Mouse (Mus musculus) mouse embryonic stem cell (cell line): Measurements from ENCODE around the gene Atp11a.

ENCODE experiments used
- in situ Hi-C, 2 experiments: fragments of 300-500 bp; cut with MboI; formaldehyde crosslinking; loops; 1 replicate in 1 of 2; 3 replicates in 1 of 2; pipeline ENCODE4 v1.14.3; 2019 to 2020; ENCODE audit warnings: low sequenced_read_pairs in 2 of 2, low pct_unique_long_range_greater_than_20kb in 1 of 2, mixed read lengths in 1 of 2; ENCODE audit not compliant: unreplicated experiment in 1 of 2

Atp11a gene

DNA sequence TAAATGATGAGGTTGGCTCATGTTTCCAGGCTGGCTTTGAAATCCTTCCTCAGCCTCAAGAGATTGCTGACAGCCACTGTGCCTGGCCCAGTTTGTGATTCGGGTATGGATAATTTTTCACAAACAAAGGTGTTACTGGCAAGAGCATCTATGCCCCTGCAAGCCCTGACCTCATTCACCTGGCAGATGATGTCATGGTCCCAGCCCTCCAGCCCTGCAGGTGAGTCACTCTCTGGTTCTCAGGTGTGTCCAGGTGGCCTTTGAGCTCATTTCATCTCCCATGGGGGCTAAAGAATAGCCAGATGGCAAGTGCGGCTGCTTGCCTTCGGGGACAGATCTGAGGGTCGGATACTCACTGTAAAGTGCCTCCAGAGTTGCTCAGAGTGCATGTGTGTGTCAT is 8.2 kb downstream of the Atp11a start:
- in situ Hi-C loops, result no loop called here

DNA sequence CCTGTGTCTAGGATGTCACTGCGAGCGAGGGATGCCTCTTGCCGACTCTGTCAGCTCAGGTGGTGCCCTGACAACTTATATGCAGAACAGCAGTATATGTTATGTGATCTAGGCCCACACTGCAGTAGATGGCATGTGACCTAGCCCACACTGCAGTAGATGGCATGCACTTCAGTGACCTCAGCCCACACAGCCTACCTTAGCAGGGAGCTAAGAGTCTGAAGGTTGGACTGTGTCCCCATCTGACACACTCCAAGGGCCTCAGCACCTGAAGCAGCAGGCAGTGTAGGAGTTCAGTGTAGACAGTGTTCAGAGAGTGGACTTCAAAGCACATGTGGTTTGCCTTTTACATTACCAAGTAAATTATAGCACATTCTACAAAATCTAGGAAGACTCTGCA is 10.4 kb downstream of the Atp11a start:
- in situ Hi-C loops, result no loop called here

DNA sequence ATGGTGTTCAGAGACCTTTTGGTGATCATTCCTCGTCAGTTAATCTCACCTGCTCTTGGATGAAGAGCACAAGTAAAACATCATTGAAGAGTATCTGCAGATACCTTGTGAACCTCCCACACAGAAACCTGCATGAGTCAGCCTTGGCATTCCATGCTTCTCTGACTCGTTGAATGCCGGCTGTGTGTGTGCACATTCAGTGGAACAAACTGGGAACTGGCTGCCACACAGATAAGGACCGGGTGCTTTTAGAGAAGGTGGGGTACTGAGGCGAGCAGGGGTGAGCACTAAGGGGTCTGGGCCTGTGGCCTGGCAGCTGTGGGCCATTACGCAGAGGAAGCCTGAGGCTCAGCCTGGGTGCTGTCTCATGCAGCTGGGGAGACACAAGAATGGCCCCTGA is 11.9 kb downstream of the Atp11a start:
- in situ Hi-C loops, result no loop called here

DNA sequence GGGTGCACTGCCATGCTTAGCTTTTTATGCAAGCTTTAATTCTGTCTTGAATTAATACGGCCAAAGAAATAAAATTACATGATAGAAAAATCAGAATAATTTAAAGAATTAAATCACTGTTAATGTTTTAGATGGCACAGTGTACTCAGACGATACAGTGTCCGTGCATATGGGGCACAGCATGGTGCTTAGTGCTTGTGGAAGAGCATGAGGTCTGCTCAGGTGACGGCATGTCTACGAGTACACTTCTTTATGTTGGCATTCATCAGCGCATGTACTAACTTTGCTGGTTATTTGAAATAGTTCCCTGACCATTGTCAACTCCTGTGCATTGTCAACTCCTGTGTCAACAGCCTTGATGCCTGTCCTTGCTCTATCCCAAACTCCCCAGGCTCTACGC is 12.5 kb downstream of the Atp11a start:
- in situ Hi-C loops, result no loop called here

DNA sequence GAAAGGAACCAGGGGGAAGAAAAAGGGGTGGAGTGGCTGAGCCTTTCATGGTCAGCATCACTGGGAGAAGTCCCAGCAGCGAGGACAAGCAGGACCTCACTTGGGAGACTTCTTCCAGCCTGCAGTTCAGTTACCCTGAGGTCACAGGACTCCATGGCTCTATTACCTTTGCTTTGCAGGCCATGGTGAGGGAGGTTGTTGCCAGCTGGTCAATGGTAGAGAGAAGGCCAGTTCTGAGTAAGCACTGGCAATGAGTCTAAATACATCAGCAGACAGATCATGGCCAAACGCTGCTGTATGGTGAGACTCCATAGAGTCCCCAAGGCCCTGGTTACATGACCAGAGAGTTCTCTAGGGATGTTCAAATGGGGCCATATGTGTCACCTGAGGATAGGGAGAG is 15.5 kb downstream of the Atp11a start:
- in situ Hi-C loops, result no loop called here

DNA sequence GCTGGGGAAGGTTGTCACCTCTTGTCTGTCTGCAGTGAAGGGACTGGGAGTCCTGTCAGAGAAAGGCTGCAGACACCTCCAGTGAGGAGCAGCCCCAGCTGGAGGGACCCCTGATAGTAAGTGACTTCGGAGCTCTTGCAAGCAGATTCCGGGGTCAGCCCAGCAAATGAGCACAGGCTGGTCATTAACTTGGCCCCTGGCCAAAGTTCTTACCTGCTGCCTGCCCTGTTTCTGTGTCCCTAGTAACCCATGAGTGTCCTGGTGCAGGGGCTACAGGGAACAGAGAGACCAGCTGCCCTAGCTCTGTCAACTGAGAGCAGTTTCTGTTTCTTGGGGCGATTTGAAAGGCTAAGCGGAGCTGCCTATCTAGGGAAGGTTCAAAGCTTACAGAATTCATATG is 17.1 kb downstream of the Atp11a start:
- in situ Hi-C loops, result no loop called here

DNA sequence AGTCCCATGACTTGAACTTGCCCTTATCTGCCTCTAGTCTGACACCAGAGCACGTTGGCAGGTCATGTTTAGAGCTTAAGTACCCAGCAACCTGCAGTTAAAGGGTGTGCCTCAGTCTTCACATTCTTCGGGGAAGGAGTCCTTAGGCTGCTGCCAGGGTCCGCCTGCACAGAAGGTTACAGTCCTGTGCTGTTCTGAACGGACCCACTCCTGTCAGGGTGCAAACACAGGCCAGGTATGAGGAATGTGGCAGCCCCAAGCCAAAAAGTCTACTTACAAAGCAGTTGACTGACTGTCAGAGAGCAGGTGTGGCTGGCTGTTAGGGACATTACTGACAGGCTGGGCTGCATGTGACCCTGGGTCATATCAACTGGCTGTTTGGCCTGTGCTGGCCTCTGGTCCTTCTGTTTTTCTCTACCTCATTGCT is 18.1 kb downstream of the Atp11a start:
- in situ Hi-C loops, result no loop called here

DNA sequence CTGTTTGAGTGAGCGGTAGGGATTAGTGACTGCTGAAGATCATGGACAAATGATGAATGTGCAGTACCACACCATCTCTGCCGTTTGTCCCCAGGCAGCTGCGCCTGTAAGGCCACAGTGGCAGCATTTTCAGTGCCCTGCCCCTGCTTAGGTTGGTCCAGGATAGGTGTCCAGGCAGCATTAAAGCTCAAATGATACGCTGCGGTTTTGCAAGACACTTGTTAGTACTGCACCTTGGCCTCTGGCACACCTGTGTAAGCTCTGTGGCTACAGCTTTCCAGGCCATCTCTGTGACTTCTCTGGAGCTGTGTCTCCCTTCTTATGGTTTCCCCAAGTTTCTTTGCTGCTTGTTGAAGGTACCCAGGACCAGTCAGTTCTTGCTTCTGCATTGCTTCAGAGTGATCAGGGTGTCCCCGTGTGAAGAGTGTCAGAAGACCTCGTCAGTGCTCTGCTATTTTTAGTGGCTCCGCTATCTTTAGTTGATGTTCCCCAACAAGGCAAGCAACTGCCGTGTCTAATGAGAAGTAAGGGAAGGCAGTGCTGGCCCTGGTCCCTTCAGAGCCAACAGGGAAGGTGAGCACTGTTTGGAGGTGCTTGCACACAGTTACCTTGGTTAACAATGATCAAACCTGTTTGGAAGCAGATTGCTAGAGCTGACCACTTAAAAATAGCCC is 18.6 kb downstream of the Atp11a start:
- in situ Hi-C loops, result no loop called here

DNA sequence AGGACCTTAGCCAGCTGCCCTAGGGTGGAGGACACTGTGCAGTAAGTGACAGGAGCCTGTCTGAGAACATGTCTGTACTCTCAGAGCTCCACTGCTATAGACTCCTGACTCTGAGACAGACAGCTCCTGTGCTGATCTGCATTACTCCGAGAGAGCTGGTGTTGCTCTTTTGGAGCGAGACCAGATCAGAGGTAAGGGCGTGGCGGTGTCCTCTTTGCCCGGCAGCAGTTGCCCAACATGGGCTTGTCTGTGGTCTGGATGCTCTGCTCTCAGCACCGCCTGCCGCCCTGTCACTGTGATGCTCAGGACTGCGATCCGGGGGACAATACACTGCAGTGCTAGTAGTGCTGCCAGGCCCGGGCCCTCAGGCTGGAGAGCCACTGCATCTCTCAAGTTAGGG is 19.4 kb downstream of the Atp11a start:
- in situ Hi-C loops, result no loop called here

DNA sequence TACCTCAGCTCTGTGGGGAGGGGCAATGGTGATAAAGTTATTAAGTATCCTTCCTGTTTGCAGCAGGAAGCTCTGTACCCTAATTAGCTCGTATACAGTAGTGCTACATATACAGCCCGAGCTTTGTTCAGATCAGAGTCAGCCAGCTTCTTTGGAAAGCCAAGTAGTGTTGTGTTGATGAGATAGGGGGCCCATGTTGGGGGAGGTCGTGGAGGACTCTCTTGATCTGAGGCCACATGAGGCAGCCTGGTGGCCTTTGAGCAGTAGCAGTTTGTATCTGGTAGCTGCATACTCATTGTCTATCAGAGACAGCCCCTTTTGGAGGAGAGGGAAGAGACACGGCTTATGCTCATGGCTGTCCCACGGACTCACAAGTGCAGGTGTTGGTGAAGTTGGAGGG is 20.4 kb downstream of the Atp11a start:
- in situ Hi-C loops, result no loop called here

DNA sequence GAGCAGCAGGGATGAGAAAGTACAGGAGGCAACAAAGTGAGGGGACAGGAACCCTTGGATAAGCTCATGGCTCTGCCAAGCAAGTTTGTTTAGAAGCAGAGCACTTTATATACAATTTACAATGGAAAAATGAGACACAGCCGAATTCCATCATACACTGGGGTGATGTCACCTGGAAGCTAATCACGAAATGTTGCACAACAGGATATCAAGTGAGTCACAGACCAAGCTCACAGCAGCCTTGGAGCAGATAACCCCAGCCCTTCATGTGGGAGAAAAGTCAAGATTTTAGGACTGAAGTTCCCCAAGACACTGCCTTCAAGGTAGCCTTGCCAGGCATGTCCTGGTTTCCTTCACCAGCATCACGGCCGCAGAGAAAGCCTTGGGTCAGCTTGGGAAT is 22.7 kb downstream of the Atp11a start:
- in situ Hi-C loops, result no loop called here

DNA sequence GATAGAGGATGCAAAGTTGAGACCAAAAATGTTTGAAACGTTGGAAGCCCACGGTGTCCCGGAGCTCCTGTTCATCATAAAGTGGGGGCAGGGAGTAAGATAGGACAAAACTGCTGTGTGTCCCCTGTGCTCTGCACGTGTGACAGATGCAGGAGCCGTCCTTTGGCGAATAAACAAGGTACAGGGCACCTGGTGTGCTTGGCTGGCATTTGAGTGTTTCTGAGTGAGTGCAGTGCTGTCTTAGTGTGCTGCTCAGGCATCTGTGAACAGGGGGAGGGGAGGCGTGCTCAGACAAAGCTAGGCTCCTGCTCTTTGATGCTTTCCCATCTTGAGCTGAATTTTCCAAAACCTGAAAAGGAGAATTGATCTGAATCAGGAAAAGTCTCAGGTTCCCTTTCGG is 28.7 kb downstream of the Atp11a start:
- in situ Hi-C loops, result no loop called here

DNA sequence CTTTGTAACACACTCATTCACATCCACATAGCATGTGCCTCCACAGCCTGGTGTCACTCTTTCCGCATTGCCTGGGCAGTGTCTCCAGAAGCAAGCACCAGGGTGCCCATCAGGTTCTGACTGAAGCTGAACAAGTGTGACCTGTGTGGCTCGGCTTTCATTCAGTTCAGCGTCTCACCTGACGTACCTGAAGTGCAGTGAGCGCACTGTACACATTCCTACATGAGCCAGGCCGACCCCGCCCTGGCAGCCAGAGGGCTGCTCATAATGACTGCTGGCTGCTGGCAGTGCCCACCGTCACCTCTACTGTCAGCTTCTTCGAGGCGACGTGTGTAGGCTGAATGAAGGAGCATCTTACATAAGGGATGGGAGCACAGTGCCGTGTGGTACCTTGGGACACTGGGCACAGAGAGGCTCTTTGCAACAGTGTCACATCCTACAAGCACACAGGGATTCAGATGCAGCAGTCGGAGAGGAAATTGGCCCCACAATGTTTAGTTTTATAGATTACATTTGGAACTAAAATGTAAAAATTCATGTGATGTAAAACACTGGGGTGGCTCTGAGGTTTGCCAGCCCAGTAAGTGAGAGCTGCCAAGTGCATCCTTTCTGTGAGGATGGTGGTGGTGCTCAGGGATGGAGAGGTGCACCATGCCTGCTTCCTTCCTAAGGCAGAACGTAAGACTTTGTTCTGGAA is 29.6 kb downstream of the Atp11a start:
- in situ Hi-C loops, result no loop called here

DNA sequence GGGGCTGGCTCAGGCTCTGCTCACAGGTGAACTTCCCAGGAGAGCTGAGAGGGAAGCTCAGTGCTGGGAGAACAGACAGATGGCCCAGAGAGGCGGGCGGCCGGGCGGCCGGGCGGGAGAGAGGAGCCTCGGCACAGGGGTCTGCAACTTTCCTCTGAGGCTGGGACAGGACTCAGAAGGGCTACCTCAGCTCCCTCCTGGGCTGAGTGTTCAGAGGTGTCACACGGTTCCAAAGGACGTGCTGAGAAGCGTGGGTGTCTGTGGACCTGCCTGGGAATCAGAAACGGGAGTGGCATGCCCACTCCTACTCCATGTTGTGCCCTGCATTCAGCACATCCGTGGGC is 30.1 kb downstream of the Atp11a start:
- in situ Hi-C loops, result no loop called here

DNA sequence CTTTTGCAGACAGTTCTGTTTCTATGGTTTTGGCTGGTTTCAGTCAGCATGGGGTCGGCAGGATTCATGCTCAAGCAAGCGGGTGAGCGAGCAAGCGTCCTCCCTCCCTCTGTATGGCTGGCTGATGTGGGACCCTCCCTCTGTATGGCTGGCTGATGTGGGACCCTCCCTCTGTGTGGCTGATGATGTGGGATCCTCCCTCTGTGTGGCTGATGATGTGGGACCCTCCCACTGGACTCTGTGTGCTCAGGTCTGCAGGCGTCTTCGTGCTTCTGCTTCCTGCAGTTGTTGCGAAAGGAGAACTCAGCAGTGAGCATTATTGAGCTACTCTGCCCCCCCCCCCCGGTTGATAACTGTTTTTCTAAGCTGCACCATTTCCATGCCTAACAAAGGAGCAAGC is 30.6 kb downstream of the Atp11a start:
- in situ Hi-C loops, result no loop called here

DNA sequence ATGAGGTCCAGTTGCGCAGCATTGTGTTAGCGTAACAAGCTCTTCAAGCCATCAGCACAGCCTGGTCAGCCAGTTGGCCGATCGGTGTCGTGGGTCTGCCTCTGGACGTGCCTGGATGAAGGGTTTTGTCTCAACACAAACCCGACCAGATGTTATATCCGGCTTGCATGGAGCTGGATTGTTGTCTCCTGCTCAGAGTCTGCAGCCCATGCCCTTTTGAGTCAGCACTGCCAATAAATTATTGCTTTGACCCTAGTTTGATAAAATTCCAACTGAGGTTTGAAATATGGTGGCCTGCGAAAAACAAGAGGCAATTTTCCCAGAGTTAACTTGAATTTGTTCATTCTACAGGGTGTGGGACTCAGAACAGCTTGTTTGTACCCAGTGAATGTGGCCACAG is 31.9 kb downstream of the Atp11a start:
- in situ Hi-C loops, result no loop called here

DNA sequence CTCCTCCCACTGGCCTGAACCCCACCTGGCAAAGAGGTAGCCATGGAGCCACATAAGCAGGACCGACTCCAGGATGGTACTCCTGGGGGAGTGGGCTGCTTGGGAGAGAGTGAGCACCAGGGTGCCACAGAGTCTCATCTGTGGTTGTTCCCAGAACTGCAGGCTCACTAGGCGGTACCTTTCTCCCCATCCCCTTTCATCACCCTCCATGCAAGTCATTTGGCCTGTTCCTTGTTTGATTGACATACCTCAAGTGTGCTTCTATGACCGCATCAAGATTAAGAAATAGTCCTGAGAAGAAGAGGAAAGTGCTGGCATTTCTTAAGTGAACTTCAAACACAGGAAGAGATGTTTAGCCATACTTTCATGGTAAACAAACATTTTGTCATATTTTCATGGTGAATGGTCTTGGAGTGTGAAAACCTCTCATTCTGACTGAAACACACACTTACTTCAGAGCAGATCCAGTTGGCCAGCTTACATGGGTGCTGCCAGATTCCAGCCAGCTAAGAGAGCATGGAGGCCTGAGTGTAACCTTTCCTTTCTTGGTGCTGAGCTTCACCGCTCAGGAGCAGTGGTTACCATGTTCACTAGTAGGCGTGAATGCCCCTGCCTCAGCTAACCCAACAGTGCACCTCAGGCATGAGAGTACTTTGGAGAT is 38.3 kb downstream of the Atp11a start:
- in situ Hi-C loops, result no loop called here

DNA sequence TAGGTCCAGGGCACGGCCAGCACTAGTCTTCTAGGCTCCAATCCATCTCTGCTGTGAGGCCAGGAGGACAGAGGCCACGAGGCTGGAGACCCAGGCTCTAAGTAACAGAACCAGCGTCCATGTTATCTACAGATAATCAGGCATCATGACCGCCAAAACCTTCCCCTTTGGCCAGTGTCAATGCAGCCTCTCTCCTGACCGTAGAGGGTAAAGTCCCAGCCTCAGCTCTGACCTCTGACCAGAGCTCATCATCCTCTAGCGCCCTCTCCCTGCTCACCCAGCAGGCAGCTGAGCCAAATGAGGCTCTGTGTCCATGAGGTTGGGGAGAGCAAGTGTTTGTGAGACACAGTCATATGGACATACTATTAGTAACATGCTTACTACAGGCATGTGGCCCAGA is 42.3 kb downstream of the Atp11a start:
- in situ Hi-C loops, result no loop called here

DNA sequence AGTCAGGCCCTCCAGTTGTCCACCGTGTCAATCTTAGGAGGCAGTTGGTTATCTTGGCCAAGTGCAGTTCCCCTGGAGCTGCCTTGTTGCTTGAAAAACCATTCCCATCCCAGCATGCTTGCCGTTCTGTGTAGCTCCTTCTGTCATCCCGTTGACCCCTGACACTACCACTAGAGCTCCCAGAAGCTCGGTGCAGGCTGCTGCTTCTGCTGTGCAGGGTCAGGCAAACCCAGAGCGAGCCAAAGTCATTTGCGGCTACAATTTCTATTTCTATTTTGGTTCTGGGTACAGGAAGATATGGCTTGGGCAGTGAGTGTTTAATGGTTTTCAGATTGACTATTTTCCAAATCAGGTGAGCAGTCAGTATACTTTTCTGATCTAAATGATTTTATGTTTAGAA is 43.0 kb downstream of the Atp11a start:
- in situ Hi-C loops, result no loop called here

DNA sequence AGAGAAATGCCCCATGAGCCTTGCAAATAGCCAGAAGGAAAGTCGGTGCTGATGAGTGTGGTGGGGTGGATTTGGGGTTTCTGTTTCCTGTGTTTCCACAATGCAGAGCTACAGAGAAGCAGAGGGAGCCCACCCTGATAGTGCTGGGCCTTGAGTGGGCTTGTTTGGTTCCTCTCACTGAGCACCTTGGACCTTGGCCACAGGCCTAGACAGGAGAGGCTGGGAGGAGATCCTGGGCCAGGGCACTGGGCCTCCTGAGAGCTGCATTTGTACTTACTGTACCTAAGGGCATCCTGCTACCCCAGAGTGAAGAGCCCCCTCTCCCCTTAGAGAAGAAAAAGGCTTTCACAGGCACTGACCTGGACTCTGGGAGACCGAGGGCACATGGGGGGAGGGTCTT is 43.4 kb downstream of the Atp11a start:
- in situ Hi-C loops, result no loop called here
